Mouse (Mus musculus) hindbrain, embryonic 13.5 days (tissue): ENCODE measurements at regions not wholly inside any gene's neighbourhood (a gene's known extent, or its start where the extent isn't known, plus 50 kb on each side); places are given as distances from the start of the nearest gene placed in this dataset.

ENCODE experiments used
- ATAC-seq: fragments of 200-750 bp; cut with Nextera tagmentation; 2 replicates; pipeline ENCODE4 v1.8.0; 2017; ENCODE audit warnings: moderate TSS enrichment; ENCODE audit not compliant: low FRiP score
- H3K27ac ChIP-seq: fragments of 300-500 bp; sonication (generic); 2 replicates; pipeline ENCODE4 v1.5.1; 2015; ENCODE audit warnings: inconsistent platforms, mild to moderate bottlenecking, moderate library complexity
- H3K27me3 ChIP-seq: fragments of 300-500 bp; sonication (generic); 2 replicates; pipeline ENCODE4 v1.6.1; 2015; ENCODE audit warnings: mild to moderate bottlenecking, inconsistent platforms
- H3K36me3 ChIP-seq: fragments of 300-500 bp; sonication (generic); 2 replicates; pipeline ENCODE4 v1.6.1; 2015; ENCODE audit warnings: mild to moderate bottlenecking, inconsistent platforms
- H3K4me1 ChIP-seq: fragments of 300-500 bp; sonication (generic); replicated peaks from 2 replicates; pipeline ENCODE4 v1.6.1; 2015; ENCODE audit warnings: inconsistent platforms
- H3K4me2 ChIP-seq: fragments of 300-500 bp; sonication (generic); 2 replicates; pipeline ENCODE4 v1.6.1; 2015; ENCODE audit warnings: inconsistent platforms, mild to moderate bottlenecking, moderate library complexity
- H3K4me3 ChIP-seq: fragments of 300-500 bp; sonication (generic); 2 replicates; pipeline ENCODE4 v1.5.1; 2015; ENCODE audit warnings: mild to moderate bottlenecking, inconsistent platforms
- H3K9ac ChIP-seq: fragments of 300-500 bp; sonication (generic); 2 replicates; pipeline ENCODE4 v1.6.1; 2015; ENCODE audit warnings: mild to moderate bottlenecking, inconsistent platforms
- H3K9me3 ChIP-seq: fragments of 300-500 bp; sonication (generic); 2 replicates; pipeline ENCODE4 v1.6.1; 2016; ENCODE audit warnings: inconsistent platforms
- WGBS: fragments of 180-500 bp; shearing (Covaris S2); methylation state at CpG from one replicate; pipeline ENCODE4 v1.1.7; 2015; 5-methylcytosine and 5-hydroxymethylcytosine counted together

- Histone ChIP-seq H3K4me3 (no peak overlapping the region), H3K4me1 (peaks cover 17% of the 10 kb centered on the region), H3K4me2 (no peak overlapping the region), H3K36me3 (no peaks in the 10 kb centered on the region), H3K27me3 (no peaks in the 10 kb centered on the region), H3K9ac (no peak overlapping the region), H3K9me3 (no peaks in the 10 kb centered on the region), H3K27ac (no peak overlapping the region)
- no peak for ATAC-seq
- WGBS, result 79% methylated on average over 5 of the region's 5 CpGs
These were observed 112.0 kb upstream of the Mycn start for GRCm38 (mm10) chr12:13053746-13054145.

GRCm38 (mm10) chr12:13052845-13053623, 111.3 kb upstream of the Mycn start:
- no peak overlapping the region for H3K4me3 ChIP-seq
- no peak overlapping the region for H3K9ac ChIP-seq
- WGBS, result 62% methylated on average over 9 of the region's 9 CpGs
- H3K36me3 ChIP-seq, result no peaks in the 10 kb centered on the region
- H3K27me3 ChIP-seq, result no peaks in the 10 kb centered on the region
- no peaks in the 10 kb centered on the region for H3K9me3 ChIP-seq
- peaks cover 24% of the 10 kb centered on the region for H3K4me1 ChIP-seq
- H3K27ac ChIP-seq, result no peak overlapping the region
- no peak overlapping the region for H3K4me2 ChIP-seq
- ATAC-seq, result no peak

GRCm38 (mm10) chr12:13052164-13052563, 110.5 kb upstream of the Mycn start:
- Histone ChIP-seq H3K4me3 (no peak overlapping the region), H3K4me2 (no peak overlapping the region), H3K27ac (no peak overlapping the region), H3K4me1 (peaks cover 26% of the 10 kb centered on the region), H3K9me3 (no peaks in the 10 kb centered on the region), H3K36me3 (no peaks in the 10 kb centered on the region), H3K27me3 (no peaks in the 10 kb centered on the region), H3K9ac (no peak overlapping the region)
- WGBS, result 35% methylated on average over 6 of the region's 6 CpGs
- no peak for ATAC-seq

- H3K9ac ChIP-seq, result no peak overlapping the region
- no peak overlapping the region for H3K4me3 ChIP-seq
- no peaks in the 10 kb centered on the region for H3K27me3 ChIP-seq
- no peak for ATAC-seq
- WGBS, result 61% methylated on average over 8 of the region's 8 CpGs
- H3K36me3 ChIP-seq, result no peaks in the 10 kb centered on the region
- no peaks in the 10 kb centered on the region for H3K9me3 ChIP-seq
- H3K4me1 ChIP-seq, result peaks cover 26% of the 10 kb centered on the region
- no peak overlapping the region for H3K27ac ChIP-seq
- no peak overlapping the region for H3K4me2 ChIP-seq
These were observed 107.9 kb upstream of the Mycn start for GRCm38 (mm10) chr12:13049659-13050058.

- Histone ChIP-seq H3K9me3 (no peaks in the 10 kb centered on the region), H3K9ac (no peak overlapping the region), H3K27ac (no peak overlapping the region), H3K4me3 (no peak overlapping the region), H3K36me3 (no peaks in the 10 kb centered on the region), H3K4me2 (no peak overlapping the region), H3K27me3 (no peaks in the 10 kb centered on the region), H3K4me1 (peaks cover 36% of the 10 kb centered on the region)
- no peak for ATAC-seq
- 22% methylated on average over 13 of the region's 13 CpGs for WGBS
These were observed 106.5 kb upstream of the Mycn start for GRCm38 (mm10) chr12:13048168-13048727.

GRCm38 (mm10) chr12:13042934-13043333, 101.2 kb upstream of the Mycn start:
- Histone ChIP-seq H3K36me3 (no peaks in the 10 kb centered on the region), H3K9ac (no peak overlapping the region), H3K4me3 (no peak overlapping the region), H3K4me1 (peaks cover 16% of the 10 kb centered on the region), H3K27me3 (no peaks in the 10 kb centered on the region), H3K4me2 (no peak overlapping the region), H3K27ac (no peak overlapping the region), H3K9me3 (no peaks in the 10 kb centered on the region)
- peak; percentile 59; the same call in 1 of the 2 replicates for ATAC-seq
- WGBS, result 38% methylated on average over 7 of the region's 7 CpGs

GRCm38 (mm10) chr12:13035108-13035741, 93.5 kb upstream of the Mycn start:
- Histone ChIP-seq H3K9ac (no peak overlapping the region), H3K27ac (no peak overlapping the region), H3K36me3 (no peaks in the 10 kb centered on the region), H3K9me3 (no peaks in the 10 kb centered on the region), H3K27me3 (no peaks in the 10 kb centered on the region), H3K4me1 (no peaks in the 10 kb centered on the region), H3K4me2 (no peak overlapping the region), H3K4me3 (no peak overlapping the region)
- ATAC-seq, result no peak
- 87% methylated on average over 5 of the region's 5 CpGs for WGBS

- Histone ChIP-seq H3K27me3 (no peaks in the 10 kb centered on the region), H3K4me1 (peaks cover 9% of the 10 kb centered on the region), H3K36me3 (no peaks in the 10 kb centered on the region), H3K9me3 (no peaks in the 10 kb centered on the region), H3K27ac (no peak overlapping the region), H3K9ac (no peak overlapping the region), H3K4me2 (no peak overlapping the region), H3K4me3 (no peak overlapping the region)
- WGBS, result 89% methylated on average over 7 of the region's 7 CpGs
- no peak for ATAC-seq
These were observed 88.6 kb upstream of the Mycn start for GRCm38 (mm10) chr12:13030333-13030732.

- H3K27ac ChIP-seq, result no peak overlapping the region
- WGBS, result 60% methylated on average over 3 of the region's 3 CpGs
- no peaks in the 10 kb centered on the region for H3K36me3 ChIP-seq
These were observed 86.4 kb upstream of the Mycn start for GRCm38 (mm10) chr12:13028086-13028485.

GRCm38 (mm10) chr12:13026041-13026580, 84.4 kb upstream of the Mycn start:
- H3K9me3 ChIP-seq, result no peaks in the 10 kb centered on the region
- H3K4me1 ChIP-seq, result peaks cover 26% of the 10 kb centered on the region
- H3K27me3 ChIP-seq, result no peaks in the 10 kb centered on the region
- ATAC-seq, result peak; percentile 87
- H3K4me2 ChIP-seq, result no peak overlapping the region
- H3K36me3 ChIP-seq, result no peaks in the 10 kb centered on the region
- H3K9ac ChIP-seq, result no peak overlapping the region
- no peak overlapping the region; the same call in 1 of the 2 replicates for H3K27ac ChIP-seq
- no peak overlapping the region for H3K4me3 ChIP-seq
- WGBS, result 51% methylated on average over 7 of the region's 7 CpGs

More at GRCm38 (mm10) chr12:13028086-13028485, 86.4 kb upstream of the Mycn start:
- H3K27me3 ChIP-seq, result no peaks in the 10 kb centered on the region
- ATAC-seq, result no peak
- H3K4me2 ChIP-seq, result no peak overlapping the region
- no peaks in the 10 kb centered on the region for H3K9me3 ChIP-seq
- H3K9ac ChIP-seq, result no peak overlapping the region
- H3K4me1 ChIP-seq, result peaks cover 26% of the 10 kb centered on the region
- H3K4me3 ChIP-seq, result no peak overlapping the region

GRCm38 (mm10) chr12:13024215-13024841, 82.6 kb upstream of the Mycn start:
- no peak overlapping the region for H3K27ac ChIP-seq
- peak; percentile 67 for ATAC-seq
- H3K27me3 ChIP-seq, result no peaks in the 10 kb centered on the region
- H3K9me3 ChIP-seq, result no peaks in the 10 kb centered on the region
- no peak overlapping the region for H3K9ac ChIP-seq
- H3K4me3 ChIP-seq, result no peak overlapping the region
- no peaks in the 10 kb centered on the region for H3K36me3 ChIP-seq
- peaks cover 26% of the 10 kb centered on the region for H3K4me1 ChIP-seq
- 27% methylated on average over 8 of the region's 8 CpGs for WGBS
- no peak overlapping the region for H3K4me2 ChIP-seq
